Mouse (Mus musculus): ENCODE measurements at regions not wholly inside any gene's neighbourhood (a gene's known extent, or its start where the extent isn't known, plus 50 kb on each side); places are given as distances from the start of the nearest gene placed in this dataset.

- TF ChIP-seq CTCF (conservative IDR thresholded peaks at IDR 0.05; ENCODE audit: low read length) (no peak), POU5F1 (IDR thresholded peaks at IDR 0.05; ENCODE audit: borderline replicate concordance, low read length) (no peak)
These were observed 251.9 kb upstream of the 1700008P02Rik start for GRCm38 (mm10) chr3:6872170-6872569.
